ENCODE assay signal across 20 mouse cellular contexts in genomic region chr5:31116354-31116753, GRCm38 (mm10). TPM values are rescaled to one million over a fixed set of nuclear protein-coding genes. Genes with fewer than 3 reads are reported as not detected.
DNase-seq lines count a peak whose midpoint lies in the region; ATAC-seq and TF ChIP-seq lines count a peak whose summit lies in the region.
"Had no signal": no experiment of that assay in that cellular context is flagged by ENCODE, and none has a peak within 500 bp of the region (broad histone marks: within the 10 kb centered on the region; RNA-seq: fewer than 3 reads in every experiment).

Gene Trim54, plus strand, starts transcription at chr5:31116712.

- TF ChIP-seq CTCF in lung, adult 2 months (IDR thresholded peaks at IDR 0.05; ENCODE audit: insufficient read depth, low read length) = no peak
- TF ChIP-seq CTCF in hindbrain, postnatal 0 days (IDR thresholded peaks at IDR 0.05; ENCODE audit: low read depth) = no peak

- 26% methylated on average over 3 of the region's 3 CpGs for WGBS in lung, adult 2 months
- 16% methylated on average over 3 of the region's 3 CpGs for WGBS in heart, embryonic 16.5 days
- WGBS in liver, embryonic 11.5 days = 23% methylated on average over 3 of the region's 3 CpGs
- 46% methylated on average over 3 of the region's 3 CpGs for WGBS in hindbrain, postnatal 0 days

- no peak for TF ChIP-seq POLR2A in lung, adult 2 months (IDR thresholded peaks at IDR 0.05; ENCODE audit: borderline replicate concordance, extremely low read depth, low read depth, low read length)

- H3K9me3 ChIP-seq in heart, embryonic 16.5 days (replicated peaks; ENCODE audit: control insufficient read depth, low read length) = peaks cover 3% of the 10 kb centered on the region; the same call in 1 of the 2 replicates
- no peaks in the 10 kb centered on the region for H3K9me3 ChIP-seq in liver, embryonic 11.5 days (ENCODE audit: control insufficient read depth, low read length)
- no peaks in the 10 kb centered on the region for H3K9me3 ChIP-seq in hindbrain, postnatal 0 days (ENCODE audit: low read length)
- H3K9me3 ChIP-seq: forebrain, embryonic 10.5 days; G1E; liver, embryonic 13.5 days; midbrain, embryonic 13.5 days had no signal

- ATAC-seq in heart, embryonic 16.5 days (replicated peaks; ENCODE audit: extremely low read depth, insufficient read depth, low FRiP score) = peak; percentile 80
- no peak for ATAC-seq in liver, embryonic 11.5 days (replicated peaks; ENCODE audit: low FRiP score)
- no peak for ATAC-seq in hindbrain, postnatal 0 days
- ATAC-seq: midbrain, embryonic 13.5 days had no signal

- no peaks in the 10 kb centered on the region for H3K4me1 ChIP-seq in lung, adult 2 months (ENCODE audit: control insufficient read depth, insufficient read depth, low read length)
- H3K4me1 ChIP-seq in heart, embryonic 16.5 days (ENCODE audit: control insufficient read depth, insufficient read depth, low read length) = peaks cover 2% of the 10 kb centered on the region; the same call in 1 of the 2 replicates
- H3K4me1 ChIP-seq in liver, embryonic 11.5 days (replicated peaks; ENCODE audit: control insufficient read depth, insufficient read depth, low read length) = no peaks in the 10 kb centered on the region
- no peaks in the 10 kb centered on the region for H3K4me1 ChIP-seq in hindbrain, postnatal 0 days (ENCODE audit: insufficient read depth, low read length)
- H3K4me1 ChIP-seq: forebrain, embryonic 10.5 days; liver, embryonic 13.5 days; midbrain, embryonic 13.5 days had no signal

- no peak within 1 kb of the TSS for H3K4me3 ChIP-seq in lung, adult 2 months (replicated peaks; ENCODE audit: extremely low read depth, low read depth, low read length)
- H3K4me3 ChIP-seq in heart, embryonic 16.5 days (ENCODE audit: low read length) = peak within 1 kb of the TSS; percentile 30
- no peak within 1 kb of the TSS for H3K4me3 ChIP-seq in liver, embryonic 11.5 days (ENCODE audit: low read depth, low read length)
- H3K4me3 ChIP-seq in hindbrain, postnatal 0 days (ENCODE audit: low read length) = no peak within 1 kb of the TSS
- H3K4me3 ChIP-seq: forebrain, embryonic 10.5 days; liver, embryonic 13.5 days; midbrain, embryonic 13.5 days had no signal

- H3K27me3 ChIP-seq in heart, embryonic 16.5 days (ENCODE audit: control insufficient read depth, insufficient read depth, low read length) = no peaks in the 10 kb centered on the region
- 0 out of 2 replicates have a peak, but pooled peaks cover 7% of the 10 kb centered on the region for H3K27me3 ChIP-seq in liver, embryonic 11.5 days (replicated peaks; ENCODE audit: control insufficient read depth, insufficient read depth, low read length)
- no peaks in the 10 kb centered on the region for H3K27me3 ChIP-seq in hindbrain, postnatal 0 days (ENCODE audit: insufficient read depth, low read length)
- H3K27me3 ChIP-seq: midbrain, embryonic 13.5 days had no signal

- peak within 1 kb of the TSS; percentile 55 for H3K4me2 ChIP-seq in heart, embryonic 16.5 days (ENCODE audit: low read depth, low read length)
- no peak within 1 kb of the TSS for H3K4me2 ChIP-seq in liver, embryonic 11.5 days
- H3K4me2 ChIP-seq in hindbrain, postnatal 0 days (ENCODE audit: low read depth, low read length) = no peak within 1 kb of the TSS
- H3K4me2 ChIP-seq: hindbrain, embryonic 14.5 days; liver, embryonic 13.5 days; midbrain, embryonic 13.5 days had no signal

- H3K27ac ChIP-seq in heart, embryonic 16.5 days (ENCODE audit: low read length) = peak within 1 kb of the TSS; percentile 48
- no peak within 1 kb of the TSS for H3K27ac ChIP-seq in liver, embryonic 11.5 days (ENCODE audit: low read depth, low read length)
- H3K27ac ChIP-seq in hindbrain, postnatal 0 days = no peak within 1 kb of the TSS
- H3K27ac ChIP-seq: forebrain, embryonic 10.5 days; hindbrain, embryonic 14.5 days; liver, embryonic 13.5 days; midbrain, embryonic 13.5 days had no signal

- no peak for DNase-seq in lung, adult 2 months
- no peak for DNase-seq in lung, postnatal 4 days
- peak; percentile 69 to 81 for DNase-seq in heart, adult 18-20 months
- no peak for DNase-seq in cerebellum, postnatal 36 days
- DNase-seq in liver = no peak
- DNase-seq in liver, embryonic 11.5 days (ENCODE audit: low spot score) = no peak
- no peak for DNase-seq in hindbrain, postnatal 0 days (ENCODE audit: low spot score)
- DNase-seq: adrenal gland, postnatal 25 days; cerebellum, postnatal 14 days; kidney, adult 18-20 months; liver, embryonic 13.5 days; lung, postnatal 14 days; thymus, postnatal 25 days had no signal

- H3K36me3 ChIP-seq in heart, embryonic 16.5 days (ENCODE audit: control insufficient read depth, insufficient read depth) = no peaks in the 10 kb centered on the region
- H3K36me3 ChIP-seq in liver, embryonic 11.5 days (ENCODE audit: control insufficient read depth, insufficient read depth, low read length) = no peaks in the 10 kb centered on the region
- H3K36me3 ChIP-seq in hindbrain, postnatal 0 days (ENCODE audit: insufficient read depth, low read length) = no peaks in the 10 kb centered on the region
- H3K36me3 ChIP-seq: forebrain, embryonic 10.5 days; G1E; liver, embryonic 13.5 days; midbrain, embryonic 13.5 days had no signal

- peak within 1 kb of the TSS; percentile 18; the same call in 1 of the 2 replicates for H3K9ac ChIP-seq in heart, embryonic 16.5 days (ENCODE audit: low read length)
- H3K9ac ChIP-seq in liver, embryonic 11.5 days (ENCODE audit: low read depth, low read length) = no peak within 1 kb of the TSS
- no peak within 1 kb of the TSS for H3K9ac ChIP-seq in hindbrain, postnatal 0 days (replicated peaks; ENCODE audit: low read length)
- H3K9ac ChIP-seq: hindbrain, embryonic 14.5 days; liver, embryonic 13.5 days; midbrain, embryonic 13.5 days had no signal

RNA-seq across cellular contexts. Expression of gene Trim54, which starts in this region (rescaled TPM):
- 3.8 and 14.9 TPM in 2 replicates for polyA plus RNA-seq in lung, adult 2 months (2012; rRNA removed)
- total RNA-seq in heart, adult 18-20 months (2021) = 100 to 1,000 TPM; 344 to 355 TPM
- 8.1 and 11.2 TPM in 2 replicates for polyA plus RNA-seq in heart, embryonic 16.5 days (2015; fragmentation: Nextera tagmentation; extraction: Ambion mirVana)
- 0.43 TPM in 1 of 2 replicates, not detected in the other for polyA plus RNA-seq in liver, embryonic 11.5 days (2014; fragmentation: Nextera tagmentation; extraction: Ambion mirVana)
- total RNA-seq in hindbrain, postnatal 0 days (2014; rRNA removed) = 0.22 and 0.52 TPM in 2 replicates
- not detected in 2 replicates for polyA plus RNA-seq in hindbrain, postnatal 0 days (2015; fragmentation: Nextera tagmentation; extraction: Ambion mirVana)
- total RNA-seq: adrenal gland, postnatal 25 days; G1E had no signal
- polyA plus RNA-seq: embryonic facial prominence, embryonic 11.5 days; forebrain, embryonic 10.5 days; G1E; hindbrain, embryonic 14.5 days; midbrain, embryonic 13.5 days; stomach, embryonic 14.5 days had no signal

Comparison
In these comparisons a context has a peak if more than half of its experiments do, and no peak if none do; other contexts are left out.
1. RNA of gene Trim54 (total RNA-seq): 344 to 355 TPM in heart, adult 18-20 months; 0.22 to 0.52 TPM in hindbrain, postnatal 0 days; every median in the first group is over 100 times any median in the second.
2. DNase-seq: peak in heart, adult 18-20 months (2 of 2); none in lung, adult 2 months (single experiment), lung, postnatal 4 days (0 of 2), cerebellum, postnatal 36 days (0 of 2), liver (single experiment), liver, embryonic 11.5 days (single experiment) and hindbrain, postnatal 0 days (single experiment).